Mouse (Mus musculus): ENCODE results near the gene Lsr. TPM values are rescaled to one million over a fixed set of nuclear protein-coding genes. Genes with fewer than 3 reads are reported as not detected.
A peak's percentile ranks its signal among the peaks of the same experiment; 100 is the strongest.

Lsr gene
- polyA plus RNA-seq, 1 experiment: not detected

DNA sequence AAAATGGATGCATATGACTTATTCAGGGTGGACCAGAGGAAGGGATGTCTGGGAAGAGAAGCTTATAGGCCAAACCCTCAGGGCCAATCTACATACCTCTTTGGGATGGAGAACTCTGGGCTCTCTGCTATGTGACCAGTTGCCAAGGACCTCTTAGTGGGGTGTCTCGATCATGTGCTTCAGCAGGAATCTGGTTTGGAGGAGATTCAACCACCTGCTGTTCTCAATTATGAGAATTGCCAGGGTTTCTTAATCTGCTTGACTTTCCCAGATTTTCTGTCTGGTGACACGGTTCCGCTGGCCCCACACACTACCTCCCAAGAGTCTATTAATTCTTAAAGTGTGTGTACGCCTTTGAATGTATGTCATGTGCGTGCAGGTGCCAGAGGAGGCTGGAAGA lies 20.7 kb upstream of the Lsr start:
- WGBS: 78% methylated on average over 5 of the region's 5 CpGs
- Histone ChIP-seq H3K4me1 (ENCODE audit: control insufficient read depth, insufficient read depth, low read length) (no peaks in the 10 kb centered on the region), H3K4me3 (ENCODE audit: insufficient read depth, low read depth, low read length) (no peak overlapping the region), H3K27ac (ENCODE audit: insufficient read depth, low read depth, low read length) (no peak overlapping the region)
- TF ChIP-seq POLR2A (IDR thresholded peaks at IDR 0.05; ENCODE audit: insufficient read depth, low read depth, low read length): no peak
- TF ChIP-seq CTCF (IDR thresholded peaks at IDR 0.05; ENCODE audit: insufficient read depth, low read depth, low read length): no peak

- 80% methylated on average over 5 of the region's 5 CpGs for WGBS
- no peak for TF ChIP-seq POLR2A (IDR thresholded peaks at IDR 0.05; ENCODE audit: insufficient read depth, low read depth, low read length)
- no peak for TF ChIP-seq CTCF (IDR thresholded peaks at IDR 0.05; ENCODE audit: insufficient read depth, low read depth, low read length)
- H3K4me1 ChIP-seq (ENCODE audit: control insufficient read depth, insufficient read depth, low read length): no peaks in the 10 kb centered on the region
- H3K27ac ChIP-seq (ENCODE audit: insufficient read depth, low read depth, low read length): no peak overlapping the region
- H3K4me3 ChIP-seq (ENCODE audit: insufficient read depth, low read depth, low read length): no peak overlapping the region
These were observed 18.9 kb upstream of the Lsr start for GRCm38 (mm10) chr7:30992148-30992547.

DNA sequence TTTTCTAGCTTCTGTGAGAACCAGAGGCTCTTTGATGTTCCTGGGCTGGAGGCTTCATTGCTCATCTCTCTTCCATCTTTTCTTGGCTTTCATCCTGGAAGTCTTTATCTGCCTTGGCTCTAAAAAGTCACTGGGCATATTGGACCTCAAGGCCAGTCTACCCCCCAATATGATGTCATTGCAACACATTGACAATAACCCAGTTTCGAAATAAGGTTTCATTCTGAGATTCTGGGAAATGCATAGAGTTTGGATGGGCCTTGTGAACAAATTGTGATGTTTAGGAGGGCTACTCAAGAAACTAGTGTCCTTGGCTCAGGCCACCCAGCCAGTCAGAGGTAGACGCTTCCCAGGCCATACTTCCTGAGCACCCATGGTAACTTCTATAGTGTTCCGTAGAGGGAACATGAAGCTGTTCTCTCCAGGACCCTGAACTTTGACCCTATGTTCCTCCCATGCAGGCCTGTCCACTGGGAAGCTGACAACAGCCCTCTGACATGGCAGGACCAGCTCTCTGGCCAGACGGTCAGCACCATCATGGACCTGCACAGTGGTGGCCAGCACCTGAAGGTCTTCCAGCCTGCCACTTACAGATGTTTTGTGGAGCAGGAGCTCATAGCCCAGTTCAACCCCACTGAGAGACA lies 15.4 kb upstream of the Lsr start:
- no peak for TF ChIP-seq CTCF (IDR thresholded peaks at IDR 0.05; ENCODE audit: insufficient read depth, low read depth, low read length)
- no peak for TF ChIP-seq POLR2A (IDR thresholded peaks at IDR 0.05; ENCODE audit: insufficient read depth, low read depth, low read length)
- Histone ChIP-seq H3K4me1 (ENCODE audit: control insufficient read depth, insufficient read depth, low read length) (no peaks in the 10 kb centered on the region), H3K27ac (ENCODE audit: insufficient read depth, low read depth, low read length) (no peak overlapping the region), H3K4me3 (ENCODE audit: insufficient read depth, low read depth, low read length) (no peak overlapping the region)
- WGBS: 89% methylated on average over 4 of the region's 4 CpGs

DNA sequence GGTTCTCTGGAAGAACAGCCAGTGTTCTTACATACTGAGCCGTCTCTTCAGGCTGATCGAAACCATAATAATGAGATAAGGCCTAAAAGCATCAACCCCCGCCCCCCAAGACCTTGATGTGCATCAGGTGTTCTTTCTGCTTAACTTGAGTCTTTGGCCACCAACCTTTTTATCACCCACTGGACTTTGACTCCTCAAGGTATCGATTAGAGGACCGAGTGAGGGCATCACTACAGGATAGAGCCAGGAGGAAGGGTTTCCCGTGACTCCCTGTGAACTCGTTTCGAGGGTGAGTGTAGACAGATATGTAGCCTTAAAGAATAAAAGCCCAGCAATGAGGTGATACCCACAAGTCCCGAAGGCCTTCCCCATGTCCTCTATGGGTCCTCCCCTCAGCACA lies 12.1 kb upstream of the Lsr start:
- 91% methylated on average over 9 of the region's 9 CpGs for WGBS
- Histone ChIP-seq H3K4me1 (ENCODE audit: control insufficient read depth, insufficient read depth, low read length) (no peaks in the 10 kb centered on the region), H3K27ac (ENCODE audit: insufficient read depth, low read depth, low read length) (no peak overlapping the region), H3K4me3 (ENCODE audit: insufficient read depth, low read depth, low read length) (no peak overlapping the region)
- TF ChIP-seq CTCF (IDR thresholded peaks at IDR 0.05; ENCODE audit: insufficient read depth, low read depth, low read length) (no peak), POLR2A (IDR thresholded peaks at IDR 0.05; ENCODE audit: insufficient read depth, low read depth, low read length) (no peak)

- Histone ChIP-seq H3K27ac (ENCODE audit: insufficient read depth, low read depth, low read length) (no peak overlapping the region), H3K4me1 (ENCODE audit: control insufficient read depth, insufficient read depth, low read length) (no peaks in the 10 kb centered on the region), H3K4me3 (ENCODE audit: insufficient read depth, low read depth, low read length) (no peak overlapping the region)
- TF ChIP-seq CTCF (IDR thresholded peaks at IDR 0.05; ENCODE audit: insufficient read depth, low read depth, low read length) (no peak), POLR2A (IDR thresholded peaks at IDR 0.05; ENCODE audit: insufficient read depth, low read depth, low read length) (no peak)
- WGBS: 93% methylated on average over 4 of the region's 4 CpGs
These were observed 8.4 kb upstream of the Lsr start for GRCm38 (mm10) chr7:30981703-30982102.

GRCm38 (mm10) chr7:30973501-30974289 lies 431 bp upstream of the Lsr start, which contains the start of gene Fam187b:
TSS of gene Fam187b (plus strand) at chr7:30973790.
- TF ChIP-seq CTCF (IDR thresholded peaks at IDR 0.05; ENCODE audit: insufficient read depth, low read depth, low read length): peak; percentile 62
- no peak for TF ChIP-seq POLR2A (IDR thresholded peaks at IDR 0.05; ENCODE audit: insufficient read depth, low read depth, low read length)
- WGBS: under 1% methylated on average over 37 of the region's 37 CpGs

DNA sequence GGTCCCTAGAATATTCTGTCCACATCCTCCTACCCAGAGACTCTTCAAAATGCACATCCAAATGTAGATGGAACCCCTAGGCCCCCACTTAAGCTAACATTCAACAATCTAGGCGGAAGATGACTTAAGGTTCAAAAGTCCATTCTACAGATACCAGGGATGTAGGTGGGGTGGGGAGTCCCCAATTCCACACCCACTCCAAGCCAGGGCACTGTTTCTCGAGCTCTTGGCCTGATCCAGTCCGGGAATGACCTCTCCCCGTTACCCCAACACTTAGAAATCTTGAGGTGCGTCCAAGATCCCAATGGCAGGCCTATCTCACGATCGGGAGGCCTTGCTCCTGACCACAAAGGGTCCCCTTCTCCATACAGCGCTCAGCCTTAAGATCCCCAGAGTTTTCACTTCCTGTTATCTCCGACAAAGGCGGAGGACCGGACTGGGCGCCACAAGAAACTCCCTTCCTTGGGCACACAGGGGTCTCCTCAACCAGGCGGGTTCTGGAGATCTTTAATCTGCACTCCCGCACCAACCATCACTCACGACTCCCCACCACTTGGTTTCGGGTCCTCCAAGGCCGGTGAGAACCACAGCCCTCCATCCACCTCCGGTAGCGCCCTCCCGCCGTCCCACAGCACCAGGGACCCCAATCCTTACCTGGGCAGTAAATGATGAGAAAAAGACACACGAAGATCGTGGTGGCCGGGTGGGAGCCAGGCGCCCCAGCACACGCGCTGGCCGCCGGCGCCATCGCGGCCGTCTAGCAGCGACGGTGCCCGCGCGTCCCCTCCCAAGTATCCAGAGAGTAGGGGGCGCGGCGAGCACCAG lies 626 bp downstream of the Lsr start:
- no peak overlapping the region for H3K27ac ChIP-seq (ENCODE audit: insufficient read depth, low read depth, low read length)
- H3K4me1 ChIP-seq (ENCODE audit: control insufficient read depth, insufficient read depth, low read length): peaks cover 4% of the 10 kb centered on the region
- no peak for TF ChIP-seq CTCF (IDR thresholded peaks at IDR 0.05; ENCODE audit: insufficient read depth, low read depth, low read length)
- TF ChIP-seq POLR2A (IDR thresholded peaks at IDR 0.05; ENCODE audit: insufficient read depth, low read depth, low read length): no peak
- peak overlapping the region; percentile 30 for H3K4me3 ChIP-seq (ENCODE audit: insufficient read depth, low read depth, low read length)
- WGBS: 16% methylated on average over 41 of the region's 41 CpGs

More at GRCm38 (mm10) chr7:30973501-30974289, 431 bp upstream of the Lsr start, which contains the start of gene Fam187b:
- peak within 1 kb of the TSS; percentile 30 for H3K4me3 ChIP-seq (ENCODE audit: insufficient read depth, low read depth, low read length)
- H3K27ac ChIP-seq (ENCODE audit: insufficient read depth, low read depth, low read length): no peak within 1 kb of the TSS
- H3K4me1 ChIP-seq (ENCODE audit: control insufficient read depth, insufficient read depth, low read length): peaks cover 4% of the 10 kb centered on the region

GRCm38 (mm10) chr7:30971901-30972300 lies 1.4 kb downstream of the Lsr start:
- Histone ChIP-seq H3K4me1 (ENCODE audit: control insufficient read depth, insufficient read depth, low read length) (peaks cover 4% of the 10 kb centered on the region), H3K4me3 (ENCODE audit: insufficient read depth, low read depth, low read length) (no peak overlapping the region), H3K27ac (ENCODE audit: insufficient read depth, low read depth, low read length) (no peak overlapping the region)
- TF ChIP-seq CTCF (IDR thresholded peaks at IDR 0.05; ENCODE audit: insufficient read depth, low read depth, low read length): no peak
- no peak for TF ChIP-seq POLR2A (IDR thresholded peaks at IDR 0.05; ENCODE audit: insufficient read depth, low read depth, low read length)
- 89% methylated on average over 15 of the region's 15 CpGs for WGBS

Measured in olfactory bulb, adult 2 months (tissue).